Mouse (Mus musculus) intestine, embryonic 14.5 days (tissue): ENCODE measurements at regions not wholly inside any gene's neighbourhood (a gene's known extent, or its start where the extent isn't known, plus 50 kb on each side); places are given as distances from the start of the nearest gene placed in this dataset.

Source experiments
- ATAC-seq: fragments of 200-750 bp; cut with Nextera tagmentation; replicated peaks from 2 replicates; pipeline ENCODE4 v1.8.0; 2017; ENCODE audit warnings: low read depth, moderate number of reproducible peaks, moderate TSS enrichment, moderate library complexity; ENCODE audit not compliant: low FRiP score, low TSS enrichment
- DNase-seq: peaks from one replicate; pipeline ENCODE4 v3.0.0-alpha.2; 2018; ENCODE audit warnings: low spot score
- H3K27ac ChIP-seq: fragments of 300-500 bp; sonication (generic); 2 replicates; pipeline ENCODE4 v1.5.1; 2014; ENCODE audit warnings: low read depth, mild to moderate bottlenecking, control low read depth
- H3K27me3 ChIP-seq: fragments of 300-500 bp; sonication (generic); replicated peaks from 2 replicates; pipeline ENCODE4 v1.6.1; 2014; ENCODE audit warnings: low read length, control low read depth; ENCODE audit not compliant: control insufficient read depth, insufficient read depth
- H3K36me3 ChIP-seq: fragments of 300-500 bp; sonication (generic); 2 replicates; pipeline ENCODE4 v1.6.1; 2014; ENCODE audit warnings: low read length, control low read depth; ENCODE audit not compliant: control insufficient read depth, insufficient read depth
- H3K4me1 ChIP-seq: fragments of 300-500 bp; sonication (generic); replicated peaks from 2 replicates; pipeline ENCODE4 v1.6.1; 2014; ENCODE audit warnings: low read length, control low read depth, mixed read lengths; ENCODE audit not compliant: control insufficient read depth, insufficient read depth
- H3K4me2 ChIP-seq: fragments of 300-500 bp; sonication (generic); 2 replicates; pipeline ENCODE4 v1.6.1; 2014; ENCODE audit warnings: low read length
- H3K4me3 ChIP-seq: fragments of 300-500 bp; sonication (generic); 2 replicates; pipeline ENCODE4 v1.5.1; 2014; ENCODE audit warnings: low read depth, low read length, control low read depth, mixed read lengths
- H3K9ac ChIP-seq: fragments of 300-500 bp; sonication (generic); 2 replicates; pipeline ENCODE4 v1.6.1; 2014; ENCODE audit warnings: mild to moderate bottlenecking, low read length
- H3K9me3 ChIP-seq: fragments of 300-500 bp; sonication (generic); 2 replicates; pipeline ENCODE4 v1.6.1; 2016; ENCODE audit warnings: low read length, control low read depth; ENCODE audit not compliant: control insufficient read depth
- WGBS: fragments of 180-500 bp; shearing (Covaris S2); extraction: QIAGEN DNeasy Blood & Tissue Kit; methylation state at CpG from one replicate; pipeline ENCODE4 v1.1.7; 2014; 5-methylcytosine and 5-hydroxymethylcytosine counted together

- H3K4me1 ChIP-seq = no peaks in the 10 kb centered on the region
Observed at GRCm38 (mm10) chr1:35366559-35366958, 516.8 kb downstream of the Plekhb2 start.

GRCm38 (mm10) chr1:35372751-35373150 lies 523.0 kb downstream of the Plekhb2 start:
- Histone ChIP-seq H3K4me1 (no peaks in the 10 kb centered on the region), H3K9me3 (no peaks in the 10 kb centered on the region), H3K9ac (no peak overlapping the region), H3K36me3 (no peaks in the 10 kb centered on the region), H3K27me3 (no peaks in the 10 kb centered on the region), H3K27ac (no peak overlapping the region), H3K4me2 (no peak overlapping the region), H3K4me3 (no peak overlapping the region)
- WGBS = 90% methylated on average over 4 of the region's 4 CpGs
- ATAC-seq (no peak), DNase-seq (no peak)

More at GRCm38 (mm10) chr1:35366559-35366958, 516.8 kb downstream of the Plekhb2 start:
- no peak for DNase-seq
- Histone ChIP-seq H3K36me3 (no peaks in the 10 kb centered on the region), H3K27ac (no peak overlapping the region), H3K4me3 (no peak overlapping the region), H3K4me2 (no peak overlapping the region), H3K9ac (no peak overlapping the region), H3K27me3 (no peaks in the 10 kb centered on the region), H3K9me3 (no peaks in the 10 kb centered on the region)
- ATAC-seq = peak; percentile 55; the same call in 1 of the 2 replicates
- WGBS = 64% methylated on average over 2 of the region's 2 CpGs

- no peak overlapping the region for H3K4me2 ChIP-seq
- H3K36me3 ChIP-seq = no peaks in the 10 kb centered on the region
- H3K27ac ChIP-seq = no peak overlapping the region
- no peak for ATAC-seq
- WGBS = 70% methylated on average over 11 of the region's 11 CpGs
- no peak overlapping the region for H3K9ac ChIP-seq
- H3K27me3 ChIP-seq = no peaks in the 10 kb centered on the region
- no peaks in the 10 kb centered on the region for H3K4me1 ChIP-seq
- no peak for DNase-seq
- no peaks in the 10 kb centered on the region for H3K9me3 ChIP-seq
- no peak overlapping the region for H3K4me3 ChIP-seq
Observed at GRCm38 (mm10) chr1:35380633-35381385, 531.0 kb downstream of the Plekhb2 start.

GRCm38 (mm10) chr1:35385430-35385829 lies 535.7 kb downstream of the Plekhb2 start:
- ATAC-seq (no peak), DNase-seq (peak; percentile 84)
- H3K4me3 ChIP-seq = no peak overlapping the region
- no peaks in the 10 kb centered on the region for H3K27me3 ChIP-seq
- H3K36me3 ChIP-seq = no peaks in the 10 kb centered on the region
- WGBS = 33% methylated on average over 9 of the region's 9 CpGs
- H3K4me2 ChIP-seq = no peak overlapping the region
- H3K4me1 ChIP-seq = no peaks in the 10 kb centered on the region
- no peak overlapping the region for H3K9ac ChIP-seq
- H3K27ac ChIP-seq = no peak overlapping the region
- H3K9me3 ChIP-seq = no peaks in the 10 kb centered on the region

GRCm38 (mm10) chr1:35388181-35388580 lies 538.4 kb downstream of the Plekhb2 start:
- H3K36me3 ChIP-seq = no peaks in the 10 kb centered on the region
- DNase-seq = peak; percentile 67

GRCm38 (mm10) chr1:35390371-35390770 lies 540.6 kb downstream of the Plekhb2 start:
- no peak overlapping the region for H3K9ac ChIP-seq
- WGBS = 67% methylated on average over 4 of the region's 4 CpGs
- no peaks in the 10 kb centered on the region for H3K9me3 ChIP-seq
- no peak for DNase-seq
- H3K4me2 ChIP-seq = no peak overlapping the region
- ATAC-seq = no peak
- no peak overlapping the region for H3K27ac ChIP-seq
- H3K4me3 ChIP-seq = no peak overlapping the region
- no peaks in the 10 kb centered on the region for H3K36me3 ChIP-seq
- H3K4me1 ChIP-seq = no peaks in the 10 kb centered on the region
- H3K27me3 ChIP-seq = no peaks in the 10 kb centered on the region

More at GRCm38 (mm10) chr1:35388181-35388580, 538.4 kb downstream of the Plekhb2 start:
- WGBS = 30% methylated on average over 6 of the region's 6 CpGs
- Histone ChIP-seq H3K4me1 (no peaks in the 10 kb centered on the region), H3K4me3 (no peak overlapping the region), H3K27ac (no peak overlapping the region), H3K27me3 (no peaks in the 10 kb centered on the region), H3K9me3 (no peaks in the 10 kb centered on the region), H3K4me2 (no peak overlapping the region), H3K9ac (no peak overlapping the region)
- ATAC-seq = no peak

- WGBS = 82% methylated on average over 7 of the region's 7 CpGs
- H3K4me3 ChIP-seq = no peak overlapping the region
- no peaks in the 10 kb centered on the region for H3K4me1 ChIP-seq
- H3K27me3 ChIP-seq = no peaks in the 10 kb centered on the region
- H3K36me3 ChIP-seq = no peaks in the 10 kb centered on the region
- H3K9me3 ChIP-seq = no peaks in the 10 kb centered on the region
- ATAC-seq = no peak
- DNase-seq = no peak
- H3K4me2 ChIP-seq = no peak overlapping the region
- no peak overlapping the region for H3K9ac ChIP-seq
- H3K27ac ChIP-seq = no peak overlapping the region
Observed at GRCm38 (mm10) chr1:35390858-35391586, 541.2 kb downstream of the Plekhb2 start.

GRCm38 (mm10) chr1:35393550-35394118 lies 543.9 kb downstream of the Plekhb2 start:
- Histone ChIP-seq H3K9me3 (no peaks in the 10 kb centered on the region), H3K9ac (no peak overlapping the region), H3K4me2 (no peak overlapping the region), H3K27ac (no peak overlapping the region), H3K36me3 (no peaks in the 10 kb centered on the region), H3K4me1 (no peaks in the 10 kb centered on the region), H3K4me3 (no peak overlapping the region), H3K27me3 (no peaks in the 10 kb centered on the region)
- ATAC-seq (no peak), DNase-seq (no peak)
- 86% methylated on average over 6 of the region's 6 CpGs for WGBS
